Mouse (Mus musculus): Measurements from ENCODE around the gene Wfdc6b. TPM values are rescaled to one million over a fixed set of nuclear protein-coding genes. Genes with fewer than 3 reads are reported as not detected.

The Wfdc6b gene
- total RNA-seq, 2 experiments from 2014 or later, result not detected

GRCm38 (mm10) chr2:164664851-164665250, 51.5 kb downstream of the Wfdc6b start:
- no peak for DNase-seq
- intact Hi-C loops (cut with DNase I), result no loop called here

Other genes starting within 250 kb of the Wfdc6b start
- gene Slpi, start 224.4 kb upstream of the Wfdc6b start, total RNA-seq (2021), result 1 to 10 TPM; 1.4 to 3.6 TPM
- not detected for gene Rbpjl, start 210.4 kb upstream of the Wfdc6b start, total RNA-seq (2021)
- 1 to 10 TPM; 1.2 to 1.5 TPM for gene Matn4, start 208.4 kb upstream of the Wfdc6b start, total RNA-seq (2021)
- gene Sdc4, start 169.6 kb upstream of the Wfdc6b start, total RNA-seq (2021), result 10 to 100 TPM; 20.0 to 27.0 TPM
- gene Sys1, start 156.6 kb upstream of the Wfdc6b start, total RNA-seq (2021), result 10 to 100 TPM; 21.2 to 21.9 TPM
- gene Gm20458, start 152.6 kb upstream of the Wfdc6b start, total RNA-seq (2021), result 1 to 10 TPM; 3.0 to 5.3 TPM
- gene Trp53tg5, start 139.8 kb upstream of the Wfdc6b start, total RNA-seq (2021), result not detected
- gene Dbndd2, start 127.4 kb upstream of the Wfdc6b start, total RNA-seq (2021), result 10 to 100 TPM; 17.9 to 19.0 TPM
- 10 to 100 TPM; 43.1 to 45.9 TPM for gene Pigt, start 116.0 kb upstream of the Wfdc6b start, total RNA-seq (2021)
- gene Wfdc2, start 51.1 kb upstream of the Wfdc6b start, total RNA-seq (2021), result 10 to 100 TPM in 1 of 2 experiments, not detected in 1; 14.8 TPM
- not detected for gene Spint3, start 40.1 kb upstream of the Wfdc6b start, total RNA-seq (2021)
- gene Wfdc6a, start 28.1 kb upstream of the Wfdc6b start, total RNA-seq (2021), result under 1 TPM; 0.29 to 0.48 TPM
- gene Eppin, start 19.9 kb upstream of the Wfdc6b start, total RNA-seq (2021), result not detected
- gene Wfdc8, start 104 bp downstream of the Wfdc6b start, total RNA-seq (2021), result not detected
- not detected for gene Wfdc16, start 25.3 kb downstream of the Wfdc6b start, total RNA-seq (2021)
- not detected for gene Wfdc10, start 42.5 kb downstream of the Wfdc6b start, total RNA-seq (2021)
- gene Wfdc9, start 43.1 kb downstream of the Wfdc6b start, total RNA-seq (2021), result not detected
- gene Wfdc11, start 60.6 kb downstream of the Wfdc6b start, total RNA-seq (2021), result not detected
- not detected for gene Wfdc13, start 71.6 kb downstream of the Wfdc6b start, total RNA-seq (2021)
- not detected for gene Spint4, start 85.0 kb downstream of the Wfdc6b start, total RNA-seq (2021)
- not detected for gene Spint5, start 101.8 kb downstream of the Wfdc6b start, total RNA-seq (2021)
- under 1 TPM; 0.22 to 0.33 TPM for gene Wfdc3, start 132.4 kb downstream of the Wfdc6b start, total RNA-seq (2021)
- 10 to 100 TPM; 29.4 to 30.2 TPM for gene Dnttip1, start 132.5 kb downstream of the Wfdc6b start, total RNA-seq (2021)
- 10 to 100 TPM; 10.8 to 19.5 TPM for gene Ube2c, start 156.4 kb downstream of the Wfdc6b start, total RNA-seq (2021)
- not detected for gene Tnnc2, start 166.4 kb downstream of the Wfdc6b start, total RNA-seq (2021)
- 10 to 100 TPM; 20.8 to 23.0 TPM for gene Snx21, start 172.3 kb downstream of the Wfdc6b start, total RNA-seq (2021)
- 10 to 100 TPM; 11.2 to 11.3 TPM for gene Acot8, start 191.4 kb downstream of the Wfdc6b start, total RNA-seq (2021)
- gene Zswim3, start 191.6 kb downstream of the Wfdc6b start, total RNA-seq (2021), result 1 to 10 TPM; 2.4 to 2.6 TPM
- 1 to 10 TPM; 3.7 to 5.0 TPM for gene Zswim1, start 209.2 kb downstream of the Wfdc6b start, total RNA-seq (2021)
- gene Spata25, start 215.0 kb downstream of the Wfdc6b start, total RNA-seq (2021), result 1 to 10 TPM in 1 of 2 experiments, under 1 TPM in 1; 0.86 to 1.0 TPM
- gene Ctsa, start 219.4 kb downstream of the Wfdc6b start, total RNA-seq (2021), result 100 to 1,000 TPM in 1 of 2 experiments, 10 to 100 TPM in 1; 97.7 to 103 TPM
- gene Neurl2, start 219.9 kb downstream of the Wfdc6b start, total RNA-seq (2021), result 10 to 100 TPM; 34.6 to 34.7 TPM
- gene Pltp, start 244.2 kb downstream of the Wfdc6b start, total RNA-seq (2021), result 10 to 100 TPM; 43.7 to 58.5 TPM

Measured in heart, postnatal 14 days (tissue).